Mouse (Mus musculus) left cerebral cortex, postnatal 36 days (tissue): ENCODE measurements around the gene Lefty1. TPM values are rescaled to one million over a fixed set of nuclear protein-coding genes. Genes with fewer than 3 reads are reported as not detected.
"Not testable (repeated sequence)": the region's sequence is repeated elsewhere in the genome, so short reads cannot be mapped to it uniquely, and the experiment has no call there.

Source experiments
- DNase-seq, 2 experiments: peaks; one replicate each; pipeline ENCODE4 v3.0.0; 2021 to 2022; ENCODE audit warnings: low spot score in 2 of 2, mixed read lengths in 1 of 2
- intact Hi-C: fragments of 180-260 bp; cut with DNase I; formaldehyde crosslinking; loops from one replicate; pipeline ENCODE4 v1.15.1; 2025
- total RNA-seq, 2 experiments: library from RNA; stranded (reverse); gene quantifications; 2 replicates each; pipeline ENCODE4 v1.2.3; 2021

Lefty1 gene
- total RNA-seq, 2 experiments from 2014 or later: 0.20 TPM; not detected in 1

DNA sequence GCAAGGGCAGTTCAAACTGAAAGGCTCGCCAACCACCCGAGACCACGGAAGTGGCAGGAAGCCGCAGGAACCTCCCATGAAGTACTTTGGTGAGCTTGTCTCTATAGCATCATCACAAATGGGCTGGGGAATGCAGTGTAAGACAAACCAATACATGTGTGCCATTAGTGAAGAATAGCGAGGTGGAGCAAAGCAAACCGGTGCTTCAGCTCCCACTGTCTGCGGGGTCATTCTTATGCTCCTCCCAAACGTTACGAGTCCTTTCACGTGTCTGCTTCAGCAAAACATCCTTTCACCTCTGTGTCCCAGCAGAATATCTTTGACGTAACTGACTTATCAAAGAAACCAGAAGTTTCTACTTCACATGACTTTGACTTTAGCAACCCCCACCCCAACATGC is 18.4 kb upstream of the Lefty1 start:
- intact Hi-C loops: no loop called here

DNA sequence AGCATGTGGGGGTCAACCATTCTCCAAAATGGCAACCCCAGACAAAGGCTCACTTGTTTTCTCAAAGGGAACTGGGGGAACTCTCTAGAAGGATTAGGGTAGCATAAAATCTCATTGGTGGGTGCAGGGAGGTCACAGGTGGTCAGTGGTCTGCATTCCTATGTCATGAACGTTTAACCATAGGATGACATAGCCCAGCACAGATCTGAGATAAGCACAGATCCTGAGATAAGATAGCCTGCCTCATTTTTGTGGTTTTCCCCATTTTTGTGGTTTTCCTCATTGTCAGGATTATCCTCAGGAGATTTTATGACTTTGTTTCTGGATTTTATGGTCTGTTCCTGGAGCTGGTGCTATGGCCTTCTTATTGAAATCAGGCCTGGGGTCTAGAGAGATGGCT is 17.8 kb upstream of the Lefty1 start:
- intact Hi-C loops: no loop called here
- DNase-seq: no peak

More for the DNA sequence above, 18.4 kb upstream of the Lefty1 start:
- no peak for DNase-seq

DNA sequence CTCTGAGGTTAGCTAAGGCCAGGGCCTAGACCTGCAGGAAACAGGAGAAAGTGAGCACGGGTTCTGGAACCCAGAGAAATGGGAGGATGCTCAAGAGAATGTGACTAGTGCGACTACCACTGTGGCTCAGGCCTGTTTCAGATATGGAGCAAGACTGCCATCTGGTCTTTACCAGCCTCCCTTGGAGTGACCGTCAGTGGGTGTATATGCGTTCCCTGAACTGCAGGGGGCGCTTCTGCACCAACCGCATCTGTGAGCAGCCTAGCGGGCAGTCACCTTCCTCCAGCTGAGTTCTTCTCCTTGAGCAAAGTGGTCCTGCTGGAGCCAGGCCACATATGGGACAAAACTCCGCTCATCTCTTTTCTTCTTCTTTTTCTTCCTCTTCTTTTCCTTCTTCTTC is 15.1 kb upstream of the Lefty1 start:
- intact Hi-C loops: loop anchor here (2.0 kb wide), 1 partner anchor 19 kb away; no protein-coding TSS in a partner anchor
- DNase-seq: no peak

DNA sequence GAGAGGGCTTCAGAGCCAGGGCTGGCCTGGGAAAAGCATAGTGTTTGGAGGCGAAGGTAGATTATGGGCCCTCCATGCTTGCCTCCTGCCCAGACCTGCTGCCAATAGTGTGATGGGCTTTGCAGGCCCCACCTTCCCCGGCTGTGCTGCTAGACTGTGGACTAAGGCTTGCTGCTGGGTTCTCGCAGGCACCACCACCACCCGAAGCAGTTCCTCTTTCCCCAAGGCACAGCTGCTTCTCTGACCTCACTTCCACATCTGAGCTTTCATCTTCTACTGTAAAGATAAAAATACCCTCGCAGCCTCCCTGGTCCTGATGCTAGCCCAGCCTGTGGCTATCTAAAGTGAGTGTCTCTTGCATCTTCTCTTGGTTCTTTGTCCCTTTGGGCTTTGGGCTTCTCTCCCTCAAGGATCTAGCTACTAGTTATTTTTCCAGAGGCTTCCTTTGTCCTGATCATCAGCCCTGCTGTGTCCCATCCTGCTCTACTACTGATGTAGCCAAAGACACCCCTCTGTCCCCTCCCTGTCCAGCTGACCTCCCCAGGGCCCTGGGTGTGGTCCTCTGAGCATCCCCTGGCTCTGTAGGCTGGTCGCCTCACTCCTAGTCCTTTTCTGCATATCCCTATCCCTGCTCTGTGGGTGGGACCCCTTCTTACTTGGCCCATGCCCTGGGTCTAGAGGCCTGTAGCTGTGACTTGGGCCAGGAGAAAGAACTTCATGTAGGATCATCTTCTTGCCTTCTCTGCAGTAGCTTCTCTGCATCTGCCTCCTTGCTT is 12.4 kb upstream of the Lefty1 start:
- intact Hi-C loops: no loop called here
- DNase-seq: no peak

DNA sequence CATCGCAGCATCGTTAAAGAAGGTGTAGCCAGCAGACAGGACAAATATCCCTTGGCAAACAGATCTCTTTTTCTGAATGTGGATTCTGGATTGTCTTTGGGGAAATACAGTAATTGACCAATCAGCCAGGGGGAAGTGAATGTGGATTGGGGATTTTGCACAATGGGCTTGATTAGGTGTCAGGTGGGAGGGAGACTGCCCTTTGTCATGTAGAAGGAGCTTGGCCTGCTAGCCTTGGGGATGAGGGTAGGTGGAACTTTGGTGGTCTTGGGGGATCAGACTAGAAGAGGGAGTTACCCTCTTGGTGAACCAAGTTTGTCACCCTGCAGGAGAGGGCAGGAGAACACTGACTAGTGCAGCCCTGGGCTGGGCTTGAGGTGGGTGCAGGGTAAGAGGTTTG is 10.1 kb upstream of the Lefty1 start:
- DNase-seq: no peak

DNA sequence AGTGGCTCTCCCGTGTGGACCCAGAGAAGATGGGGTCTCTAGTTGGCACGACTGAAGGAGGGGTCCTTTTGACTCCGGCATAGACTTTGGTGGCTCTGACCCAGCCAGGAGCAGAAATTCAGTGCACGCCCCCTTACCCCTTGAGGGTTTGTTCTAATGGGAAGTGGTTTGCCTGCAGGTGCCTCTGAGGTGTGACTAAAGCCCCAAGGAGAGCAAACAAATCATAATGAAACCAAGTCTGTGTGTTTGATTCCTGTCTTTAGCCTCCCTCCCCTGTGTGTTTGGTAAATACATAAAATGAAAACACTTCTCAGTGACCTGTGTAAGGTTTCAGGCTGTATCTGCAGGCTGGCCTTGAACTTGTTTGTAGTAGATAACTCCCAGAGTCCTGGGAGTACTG is 8.5 kb upstream of the Lefty1 start:
- DNase-seq: no peak

More for the DNA sequence above, 10.1 kb upstream of the Lefty1 start:
- intact Hi-C loops: no loop called here

DNA sequence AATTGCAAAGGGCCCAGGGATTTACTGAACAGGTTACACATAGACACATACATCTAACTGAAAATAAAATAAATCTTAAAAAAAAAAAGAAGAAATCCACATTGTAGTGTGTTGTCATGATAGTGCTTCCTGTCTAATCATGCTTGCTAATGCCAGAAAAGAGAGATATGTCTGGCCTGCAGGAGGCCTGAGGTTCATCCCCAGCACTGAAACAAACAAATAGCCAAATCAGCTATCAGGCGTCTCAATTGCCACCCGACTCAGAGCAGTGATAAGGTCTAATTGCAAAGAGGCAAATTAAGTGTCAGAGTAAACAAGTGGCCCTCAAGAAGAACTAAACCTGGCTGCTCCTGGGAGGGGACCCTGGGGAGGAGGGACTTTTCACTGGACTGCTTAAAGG is 5.2 kb upstream of the Lefty1 start:
- DNase-seq: no peak
- intact Hi-C loops: no loop called here

More for the DNA sequence above, 8.5 kb upstream of the Lefty1 start:
- intact Hi-C loops: no loop called here

DNA sequence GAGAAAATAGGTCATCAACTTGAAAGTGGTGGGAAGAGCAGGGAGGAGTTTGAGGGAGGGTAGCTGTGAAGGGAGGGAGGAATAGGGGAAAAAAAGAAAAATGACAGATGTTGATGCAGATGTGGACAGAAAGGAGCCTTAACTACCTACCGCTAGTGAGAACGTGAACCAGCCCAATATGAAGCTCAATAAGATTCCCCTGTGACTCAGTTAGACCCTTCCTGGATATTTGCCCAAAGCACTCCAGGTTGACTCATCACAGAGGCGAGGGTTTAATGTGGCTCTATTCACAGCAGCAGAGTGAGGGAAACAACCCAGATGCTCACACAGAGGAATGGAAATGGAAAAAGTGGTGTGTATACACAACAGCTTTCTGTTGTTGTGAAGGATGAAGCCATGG is 3.7 kb upstream of the Lefty1 start:
- DNase-seq: no peak
- intact Hi-C loops: no loop called here

DNA sequence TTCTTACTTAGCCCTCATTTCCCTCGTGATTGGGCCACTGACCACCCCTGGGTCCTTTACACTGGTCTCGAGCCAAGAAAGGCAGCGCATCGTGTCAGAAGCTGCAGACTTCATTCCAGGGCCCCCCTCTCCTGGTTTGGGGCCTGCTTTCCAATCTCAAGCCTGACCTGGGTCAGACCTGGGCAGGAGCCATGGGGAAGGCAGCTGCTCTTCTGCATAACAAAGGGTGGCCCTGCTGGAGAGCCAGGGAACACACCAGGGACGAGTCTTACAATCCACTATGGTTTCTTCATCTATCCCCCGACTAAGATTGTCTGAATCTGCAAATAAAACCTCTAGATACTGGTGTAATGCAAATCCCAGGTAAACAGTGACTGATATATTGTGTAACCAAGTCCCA is 1.2 kb upstream of the Lefty1 start:
- no peak for DNase-seq
- intact Hi-C loops: no loop called here

DNA sequence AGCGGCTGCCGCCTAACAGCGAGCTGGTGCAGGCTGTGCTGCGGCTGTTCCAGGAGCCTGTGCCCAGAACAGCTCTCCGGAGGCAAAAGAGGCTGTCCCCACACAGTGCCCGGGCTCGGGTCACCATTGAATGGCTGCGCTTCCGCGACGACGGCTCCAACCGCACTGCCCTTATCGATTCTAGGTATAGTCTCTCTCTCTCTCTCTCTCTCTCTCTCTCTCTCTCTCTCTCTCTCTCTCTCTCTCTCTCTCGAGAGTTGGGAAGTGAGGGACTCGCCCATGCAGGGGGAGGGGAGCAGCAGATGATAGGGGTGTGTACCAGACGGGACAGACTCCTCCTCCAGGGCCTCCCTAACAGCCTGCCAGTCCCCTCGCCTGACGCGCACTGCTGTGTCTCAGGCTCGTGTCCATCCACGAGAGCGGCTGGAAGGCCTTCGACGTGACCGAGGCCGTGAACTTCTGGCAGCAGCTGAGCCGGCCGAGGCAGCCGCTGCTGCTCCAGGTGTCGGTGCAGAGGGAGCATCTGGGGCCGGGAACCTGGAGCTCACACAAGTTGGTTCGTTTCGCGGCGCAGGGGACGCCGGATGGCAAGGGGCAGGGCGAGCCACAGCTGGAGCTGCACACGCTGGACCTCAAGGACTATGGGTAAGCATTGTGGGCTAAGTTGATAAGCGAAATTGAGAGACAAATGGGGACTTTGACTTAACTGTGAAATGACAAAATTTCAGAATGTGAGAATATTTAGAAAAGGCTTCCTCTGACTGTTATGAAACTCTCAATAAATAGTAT is 2.0 kb downstream of the Lefty1 start:
- DNase-seq, intact Hi-C loops: not testable (repeated sequence)

DNA sequence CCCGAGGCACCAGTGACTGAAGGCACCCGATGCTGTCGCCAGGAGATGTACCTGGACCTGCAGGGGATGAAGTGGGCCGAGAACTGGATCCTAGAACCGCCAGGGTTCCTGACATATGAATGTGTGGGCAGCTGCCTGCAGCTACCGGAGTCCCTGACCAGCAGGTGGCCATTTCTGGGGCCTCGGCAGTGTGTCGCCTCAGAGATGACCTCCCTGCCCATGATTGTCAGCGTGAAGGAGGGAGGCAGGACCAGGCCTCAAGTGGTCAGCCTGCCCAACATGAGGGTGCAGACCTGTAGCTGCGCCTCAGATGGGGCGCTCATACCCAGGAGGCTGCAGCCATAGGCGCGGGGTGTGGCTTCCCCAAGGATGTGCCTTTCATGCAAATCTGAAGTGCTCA is 2.8 kb downstream of the Lefty1 start:
- DNase-seq: not testable (repeated sequence)

DNA sequence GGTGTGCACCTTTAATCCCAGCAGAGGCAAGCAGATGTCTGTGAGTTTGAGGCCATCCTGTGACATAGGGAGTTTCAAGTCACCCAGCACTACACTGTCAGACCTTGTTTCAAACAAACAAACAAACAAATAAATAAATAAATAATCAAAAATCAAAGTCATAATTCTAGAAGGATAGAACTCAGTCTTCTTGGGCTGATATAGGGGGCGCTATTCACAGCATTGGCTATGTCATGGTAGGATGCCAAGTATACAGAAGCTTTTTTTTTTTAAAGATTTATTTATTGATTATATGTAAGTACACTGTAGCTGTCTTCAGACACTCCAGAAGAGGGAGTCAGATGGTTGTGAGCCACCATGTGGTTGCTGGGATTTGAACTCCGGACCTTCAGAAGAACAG is 4.0 kb downstream of the Lefty1 start:
- intact Hi-C loops: loop anchor here (2.0 kb wide), 1 partner anchor 18 kb away; no protein-coding TSS in a partner anchor
- not testable (repeated sequence) for DNase-seq

More for the DNA sequence above, 2.8 kb downstream of the Lefty1 start:
- intact Hi-C loops: loop anchor here (2.0 kb wide), 1 partner anchor 17 kb away; no protein-coding TSS in a partner anchor

DNA sequence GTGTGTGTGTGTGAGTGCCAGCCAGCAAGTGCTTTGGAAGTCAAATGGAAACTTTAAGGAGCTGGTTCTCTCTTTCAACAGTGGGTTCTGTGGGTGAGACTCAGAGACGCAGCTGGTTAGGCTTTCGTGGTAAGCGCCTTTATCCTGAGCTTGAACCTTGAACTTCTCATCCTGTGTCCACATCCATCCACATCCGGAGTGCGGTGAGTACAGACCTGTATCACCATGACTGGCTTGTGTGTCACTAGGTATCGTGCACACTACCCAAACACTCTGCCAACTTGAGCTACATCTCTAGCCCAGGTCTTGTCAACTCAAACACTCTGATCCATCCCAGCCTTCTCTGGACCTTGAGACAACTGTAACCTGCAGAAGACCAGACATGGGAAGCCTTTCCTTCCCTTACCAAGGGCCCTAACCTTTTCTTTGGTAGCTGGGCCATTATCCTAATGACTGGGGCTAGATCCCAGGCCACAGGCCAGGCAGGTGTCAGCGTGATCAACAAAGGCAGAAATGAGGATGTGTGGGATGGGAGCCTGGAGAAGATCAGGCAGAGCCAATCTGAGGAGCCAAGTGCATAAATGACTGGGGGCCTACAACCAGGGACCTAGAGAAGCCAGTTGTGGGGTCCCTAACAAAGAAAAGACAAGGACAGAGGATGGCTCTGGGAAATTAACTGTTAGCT is 6.1 kb downstream of the Lefty1 start:
- intact Hi-C loops: no loop called here
- no peak for DNase-seq

DNA sequence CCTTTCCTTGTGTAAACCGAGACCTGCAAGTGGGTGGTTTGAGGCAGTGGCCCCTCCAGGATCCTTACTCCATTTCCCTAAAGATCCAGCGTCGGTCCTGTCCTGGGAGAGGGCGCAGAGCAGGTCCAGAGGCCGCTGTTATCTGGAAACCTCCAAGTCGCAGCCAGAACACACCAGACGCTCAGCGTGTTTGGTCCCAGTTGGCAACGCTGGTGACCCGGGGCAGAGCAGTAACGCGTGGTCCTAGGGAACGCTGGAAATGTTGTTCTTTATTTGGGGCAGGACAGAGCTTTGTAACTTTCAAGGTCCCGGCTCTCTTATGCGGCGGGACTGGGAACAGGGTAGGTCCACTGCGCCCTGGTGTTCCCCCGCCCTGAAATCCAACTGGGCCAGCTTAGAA is 6.9 kb downstream of the Lefty1 start:
- DNase-seq: no peak
- intact Hi-C loops: no loop called here

DNA sequence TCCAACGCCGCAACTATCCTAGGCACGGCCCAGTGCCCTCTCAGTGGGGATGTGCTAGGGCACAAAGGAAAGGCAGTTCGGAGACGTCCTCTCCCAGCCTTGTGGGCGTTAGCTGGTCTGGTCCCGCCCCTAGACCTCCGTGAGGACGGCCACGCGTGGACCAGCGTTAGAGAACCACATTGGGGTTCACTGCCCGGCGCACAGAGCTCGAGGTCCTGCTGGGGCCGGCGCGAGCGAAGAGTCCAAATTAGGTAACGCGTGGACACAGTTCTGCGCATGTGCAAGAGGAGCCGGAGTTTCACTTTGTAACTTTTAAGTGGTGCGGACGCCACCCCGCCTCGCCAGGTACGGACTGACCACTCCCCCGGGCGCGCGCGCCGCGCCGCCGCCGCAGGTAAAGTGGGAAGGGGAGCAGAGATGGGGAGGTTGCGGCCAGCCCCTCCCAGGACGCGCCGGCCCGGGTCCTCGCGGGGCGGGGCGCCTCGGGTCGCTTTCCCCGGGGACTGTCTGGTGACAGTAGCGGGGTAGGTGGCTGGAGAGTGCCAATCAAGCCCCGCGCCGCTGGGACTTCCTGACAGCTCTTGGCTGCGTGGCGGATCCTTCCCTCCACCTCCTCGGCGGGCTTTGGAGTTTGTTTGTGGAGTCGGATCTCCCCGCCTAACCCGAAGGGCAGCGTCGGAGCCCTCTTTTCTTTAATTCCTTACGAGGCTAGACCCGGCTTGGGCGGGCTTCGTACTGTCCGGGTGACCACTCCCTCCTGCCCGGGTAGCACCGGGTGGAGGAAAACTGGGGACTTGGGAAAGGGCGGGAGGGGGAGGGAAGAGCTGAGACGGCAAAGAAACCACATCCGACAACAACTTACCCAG is 7.6 kb downstream of the Lefty1 start, which contains the start of gene Tmem63a:
Gene Tmem63a, plus strand, starts transcription at position 179 of the 866 bp plus-strand sequence.
- intact Hi-C loops: no loop called here
- peak; percentile 30 to 47 for DNase-seq

DNA sequence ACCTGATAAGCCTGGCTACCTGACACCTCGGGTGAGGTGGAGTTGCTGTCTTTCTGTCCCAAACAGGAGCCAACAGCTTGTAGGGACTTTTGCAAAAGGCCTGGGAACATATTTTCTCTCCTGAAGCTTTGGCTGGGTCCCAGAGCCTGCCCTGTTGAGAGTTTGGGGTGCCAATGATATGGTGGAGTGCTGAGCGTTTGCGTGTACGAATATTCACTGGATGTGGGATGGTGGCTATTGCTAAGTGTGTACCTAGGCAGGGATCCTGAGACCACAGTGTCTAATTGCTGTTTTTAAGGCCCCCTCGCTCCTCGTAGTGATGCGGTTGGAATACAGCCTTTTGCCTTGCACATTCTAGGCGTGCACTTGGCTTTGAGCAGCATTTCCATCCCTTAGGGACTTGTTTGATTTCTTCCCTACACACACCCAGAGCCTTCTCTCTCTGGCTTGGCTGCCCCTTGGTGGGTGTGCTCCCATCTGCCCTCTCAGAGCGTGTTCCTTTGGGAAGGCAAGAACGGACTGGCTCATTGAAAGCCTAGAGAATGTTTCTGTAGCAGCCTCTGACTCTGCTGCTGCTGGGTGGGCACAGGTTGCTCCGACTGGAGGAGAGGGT is 8.3 kb downstream of the Lefty1 start:
- intact Hi-C loops: no loop called here
- no peak for DNase-seq

DNA sequence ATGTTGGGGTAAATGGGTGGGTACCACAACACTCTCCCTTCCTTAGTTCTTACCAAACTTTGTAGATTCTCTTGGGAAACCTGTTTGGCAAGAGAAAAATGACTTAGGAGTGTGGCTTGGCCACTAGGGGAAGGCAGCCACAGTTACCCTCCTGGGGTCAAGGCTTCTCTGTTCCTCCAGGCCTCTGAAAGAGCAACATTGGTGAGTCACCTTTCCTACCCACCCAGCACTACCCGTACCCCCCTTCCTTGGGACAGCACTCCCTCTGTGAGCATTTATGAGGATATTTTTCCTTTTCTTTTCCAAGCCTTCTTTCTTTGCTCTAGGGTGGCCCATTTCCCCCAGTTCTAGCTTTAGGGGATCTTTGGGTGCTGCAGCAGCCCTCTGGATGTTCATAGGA is 9.1 kb downstream of the Lefty1 start:
- intact Hi-C loops: no loop called here
- DNase-seq: no peak

DNA sequence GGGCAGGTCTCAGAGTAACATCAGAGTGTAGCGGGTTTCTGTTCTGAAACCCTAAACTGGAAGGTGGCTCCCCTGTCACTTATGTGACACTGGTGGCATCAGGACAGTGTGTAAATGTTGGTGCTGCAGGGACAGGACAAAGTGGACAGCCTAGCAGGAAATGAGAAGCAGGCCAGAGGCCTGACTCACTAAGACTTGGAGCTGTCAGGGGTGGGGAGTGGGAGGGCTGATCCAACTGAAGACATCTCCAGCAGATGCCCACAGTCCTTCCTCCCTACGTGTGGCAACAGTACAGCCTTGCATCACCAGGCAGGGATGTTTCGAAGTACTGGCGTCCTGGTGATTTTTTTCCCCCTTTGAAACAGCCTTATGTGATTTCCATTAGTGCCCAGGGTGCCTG is 9.7 kb downstream of the Lefty1 start:
- intact Hi-C loops: no loop called here

More for the DNA sequence above, 9.7 kb downstream of the Lefty1 start:
- DNase-seq: no peak
